Mouse (Mus musculus): ENCODE measurements around the gene Eif4b. TPM values are rescaled to one million over a fixed set of nuclear protein-coding genes. Genes with fewer than 3 reads are reported as not detected.
"Not testable (repeated sequence)": the region's sequence is repeated elsewhere in the genome, so short reads cannot be mapped to it uniquely, and the experiment has no call there.

Eif4b gene
- polyA plus RNA-seq, 1 experiment from 2014 or later, result 32.2 TPM

DNA sequence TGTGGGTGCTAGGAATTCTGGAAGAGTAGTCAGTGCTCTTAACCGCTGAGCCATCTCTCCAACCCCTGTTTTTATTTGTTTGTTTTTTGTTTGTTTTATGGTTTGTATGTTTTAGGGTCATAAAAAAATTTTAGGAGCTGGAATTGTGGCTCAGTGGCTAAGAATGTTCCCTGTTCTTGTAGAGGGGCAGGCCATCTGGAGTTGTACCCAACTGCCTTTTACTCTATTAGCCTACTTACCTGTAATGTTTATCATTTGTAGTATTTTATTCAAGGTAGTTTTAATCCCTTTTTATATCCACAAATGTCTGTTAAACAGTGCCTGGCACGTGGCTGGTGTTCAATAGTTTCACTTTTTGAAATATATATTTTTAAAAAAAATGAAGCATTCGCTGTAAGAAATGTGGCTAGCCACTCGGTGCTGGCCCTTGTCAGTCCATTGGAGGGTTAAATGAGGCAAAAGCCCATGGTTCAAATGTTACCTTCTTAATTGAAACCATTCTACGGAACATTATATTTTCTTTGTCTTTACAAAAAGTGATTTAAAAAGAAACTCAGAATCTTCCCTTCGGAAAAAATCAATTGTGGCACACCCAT is 512 bp upstream of the Eif4b start:
- no peaks in the 10 kb centered on the region for H3K9me3 ChIP-seq (ENCODE audit: low read length)
- peak overlapping the region; percentile 89 for H3K4me2 ChIP-seq (ENCODE audit: low read depth, low read length)
- peaks cover 15% of the 10 kb centered on the region for H3K4me1 ChIP-seq (ENCODE audit: insufficient read depth)
- no peak for TF ChIP-seq EP300 (IDR thresholded peaks at IDR 0.05; ENCODE audit: low read depth)
- no peak for TF ChIP-seq CTCF (IDR thresholded peaks at IDR 0.05; ENCODE audit: low read depth)
- peak overlapping the region; percentile 98 for H3K4me3 ChIP-seq (ENCODE audit: low read depth, low read length)
- DNase-seq (no peak), ATAC-seq (0 out of 2 replicates have a peak, but pooled peaks have one; percentile 0)
- H3K36me3 ChIP-seq (replicated peaks; ENCODE audit: insufficient read depth, low read length), result no peaks in the 10 kb centered on the region
- WGBS (ENCODE audit: insufficient replicate concordance), result 13% methylated on average over 6 of the region's 6 CpGs
- no peaks in the 10 kb centered on the region for H3K27me3 ChIP-seq (ENCODE audit: insufficient read depth, low read length)
- no peak overlapping the region; the same call in 1 of the 2 replicates for H3K9ac ChIP-seq (replicated peaks)
- H3K27ac ChIP-seq (ENCODE audit: low read depth), result peak overlapping the region; percentile 3; the same call in 1 of the 2 replicates

DNA sequence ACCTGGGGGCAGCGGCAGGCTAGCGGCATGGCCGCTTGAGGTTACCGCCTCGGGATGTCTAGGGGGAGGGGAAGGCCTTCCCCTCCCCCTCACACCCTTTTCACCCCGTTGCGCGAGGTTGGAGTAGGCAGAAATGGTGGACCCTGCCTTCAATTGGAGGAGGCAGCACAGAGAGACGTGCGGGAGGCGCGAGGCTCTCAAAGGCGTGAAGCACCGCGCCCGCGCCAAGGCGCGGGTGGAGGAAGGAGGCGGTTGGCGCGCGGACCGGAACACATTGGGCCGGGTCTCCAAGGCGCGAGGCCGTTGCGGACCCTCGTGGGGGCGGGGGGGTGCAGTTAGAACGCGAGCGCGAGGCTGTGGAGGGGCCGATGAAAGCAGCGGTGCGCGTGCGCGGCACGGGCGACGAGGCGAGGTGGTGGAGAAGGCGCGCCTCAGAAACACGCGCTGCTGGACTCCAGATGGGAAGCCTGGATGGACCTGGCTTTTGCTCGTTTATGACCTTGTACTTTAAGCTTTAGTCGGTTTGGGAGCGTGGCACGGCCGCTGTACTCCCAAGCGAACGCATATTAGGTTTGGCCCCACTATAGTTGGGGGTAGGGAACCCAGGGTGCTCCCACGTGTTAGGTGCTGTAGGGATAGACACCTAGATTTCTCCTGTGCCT is 628 bp downstream of the Eif4b start:
- peak overlapping the region; percentile 89 for H3K4me2 ChIP-seq (ENCODE audit: low read depth, low read length)
- TF ChIP-seq EP300 (IDR thresholded peaks at IDR 0.05; ENCODE audit: low read depth), result no peak
- TF ChIP-seq CTCF (IDR thresholded peaks at IDR 0.05; ENCODE audit: low read depth), result no peak
- H3K27me3 ChIP-seq (ENCODE audit: insufficient read depth, low read length), result no peaks in the 10 kb centered on the region
- 3% methylated on average over 55 of the region's 57 CpGs for WGBS (ENCODE audit: insufficient replicate concordance)
- H3K9ac ChIP-seq (replicated peaks), result peak overlapping the region; percentile 96
- H3K9me3 ChIP-seq (ENCODE audit: low read length), result no peaks in the 10 kb centered on the region
- peaks cover 2% of the 10 kb centered on the region; the same call in 1 of the 2 replicates for H3K36me3 ChIP-seq (replicated peaks; ENCODE audit: insufficient read depth, low read length)
- peak overlapping the region; percentile 98 for H3K27ac ChIP-seq (ENCODE audit: low read depth)
- H3K4me1 ChIP-seq (ENCODE audit: insufficient read depth), result peaks cover 22% of the 10 kb centered on the region
- ATAC-seq (peak; percentile 59), DNase-seq (peak; percentile 77)
- peak overlapping the region; percentile 98 for H3K4me3 ChIP-seq (ENCODE audit: low read depth, low read length)

DNA sequence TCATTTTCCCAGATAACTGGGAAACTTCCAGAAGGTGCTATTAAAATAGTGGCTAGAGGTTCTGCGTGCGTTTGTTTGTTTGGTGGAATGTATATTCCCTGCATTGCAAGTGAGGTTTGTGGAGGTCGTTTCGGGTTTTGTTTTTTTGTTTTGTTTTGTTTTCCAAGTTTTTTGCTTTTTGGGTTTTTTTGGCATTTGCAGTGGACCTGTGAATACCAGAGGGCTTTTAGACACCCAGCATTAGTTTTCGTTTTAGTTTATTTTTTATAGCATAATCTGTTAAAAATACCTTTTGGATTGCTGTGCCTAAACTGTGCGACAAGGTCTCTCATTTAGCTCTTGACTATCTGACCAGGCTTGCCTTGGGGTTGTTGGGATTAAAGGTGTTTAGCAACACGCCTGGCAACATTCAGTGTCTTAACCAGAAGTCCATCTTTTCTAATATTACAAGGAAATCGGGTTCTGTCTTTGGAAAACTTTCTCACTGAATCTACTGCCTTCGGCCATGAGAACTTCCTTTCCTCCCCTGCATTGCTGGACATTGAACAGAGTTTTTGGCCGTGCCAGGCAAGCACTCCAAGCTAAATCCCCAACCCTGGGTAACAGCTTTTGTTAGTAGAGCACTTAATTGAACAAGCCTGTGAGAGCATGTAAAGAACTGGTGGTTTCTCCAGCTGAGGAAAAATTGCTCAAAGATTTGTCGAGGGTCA is 1.5 kb downstream of the Eif4b start:
- peaks cover 3% of the 10 kb centered on the region; the same call in 1 of the 2 replicates for H3K36me3 ChIP-seq (replicated peaks; ENCODE audit: insufficient read depth, low read length)
- peak overlapping the region; percentile 89 for H3K4me2 ChIP-seq (ENCODE audit: low read depth, low read length)
- peaks cover 25% of the 10 kb centered on the region for H3K4me1 ChIP-seq (ENCODE audit: insufficient read depth)
- H3K4me3 ChIP-seq (ENCODE audit: low read depth, low read length), result peak overlapping the region; percentile 98
- H3K27ac ChIP-seq (ENCODE audit: low read depth), result peak overlapping the region; percentile 98; the same call in 1 of the 2 replicates
- H3K9ac ChIP-seq (replicated peaks), result peak overlapping the region; percentile 96
- ATAC-seq (no peak), DNase-seq (no peak)
- no peak for TF ChIP-seq CTCF (IDR thresholded peaks at IDR 0.05; ENCODE audit: low read depth)
- no peak for TF ChIP-seq EP300 (IDR thresholded peaks at IDR 0.05; ENCODE audit: low read depth)
- 2% methylated on average over 11 of the region's 11 CpGs for WGBS (ENCODE audit: insufficient replicate concordance)
- no peaks in the 10 kb centered on the region for H3K9me3 ChIP-seq (ENCODE audit: low read length)
- H3K27me3 ChIP-seq (ENCODE audit: insufficient read depth, low read length), result no peaks in the 10 kb centered on the region

DNA sequence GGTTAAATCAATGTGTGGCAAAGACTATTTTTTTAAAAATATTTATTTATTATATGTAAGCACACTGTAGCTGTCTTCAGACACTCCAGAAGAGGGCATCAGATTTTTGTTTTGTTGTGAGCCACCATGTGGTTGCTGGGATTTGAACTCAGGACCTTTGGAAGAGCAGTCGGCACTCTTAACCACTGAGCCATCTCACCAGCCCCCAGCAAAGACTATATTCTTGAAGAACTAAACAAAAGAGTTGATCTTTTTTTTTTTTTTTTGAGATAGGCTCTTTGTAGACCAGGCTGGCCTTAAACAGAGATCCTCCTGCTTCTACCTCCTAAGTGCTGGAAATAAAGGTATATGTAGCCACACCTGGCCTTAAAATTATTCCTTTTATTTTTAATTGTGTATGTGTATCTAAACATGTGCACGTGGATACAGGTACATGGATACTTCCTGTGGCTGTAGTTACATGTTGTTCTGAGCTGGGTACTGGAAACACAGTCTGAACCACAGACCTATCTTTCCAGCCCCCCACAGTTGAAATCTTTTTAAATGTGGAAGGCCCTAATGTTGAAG is 3.6 kb downstream of the Eif4b start:
- DNase-seq (no peak), ATAC-seq (no peak)
- no peak overlapping the region for H3K27ac ChIP-seq (ENCODE audit: low read depth)
- no peaks in the 10 kb centered on the region for H3K27me3 ChIP-seq (ENCODE audit: insufficient read depth, low read length)
- WGBS (ENCODE audit: insufficient replicate concordance), result 68% methylated on average over 2 of the region's 2 CpGs
- no peak overlapping the region for H3K9ac ChIP-seq (replicated peaks)
- TF ChIP-seq EP300 (IDR thresholded peaks at IDR 0.05; ENCODE audit: low read depth) (no peak), CTCF (IDR thresholded peaks at IDR 0.05; ENCODE audit: low read depth) (no peak)
- H3K4me3 ChIP-seq (ENCODE audit: low read depth, low read length), result no peak overlapping the region
- H3K4me1 ChIP-seq (ENCODE audit: insufficient read depth), result peaks cover 28% of the 10 kb centered on the region
- H3K9me3 ChIP-seq (ENCODE audit: low read length), result no peaks in the 10 kb centered on the region
- H3K36me3 ChIP-seq (replicated peaks; ENCODE audit: insufficient read depth, low read length), result peaks cover 7% of the 10 kb centered on the region
- H3K4me2 ChIP-seq (ENCODE audit: low read depth, low read length), result no peak overlapping the region

DNA sequence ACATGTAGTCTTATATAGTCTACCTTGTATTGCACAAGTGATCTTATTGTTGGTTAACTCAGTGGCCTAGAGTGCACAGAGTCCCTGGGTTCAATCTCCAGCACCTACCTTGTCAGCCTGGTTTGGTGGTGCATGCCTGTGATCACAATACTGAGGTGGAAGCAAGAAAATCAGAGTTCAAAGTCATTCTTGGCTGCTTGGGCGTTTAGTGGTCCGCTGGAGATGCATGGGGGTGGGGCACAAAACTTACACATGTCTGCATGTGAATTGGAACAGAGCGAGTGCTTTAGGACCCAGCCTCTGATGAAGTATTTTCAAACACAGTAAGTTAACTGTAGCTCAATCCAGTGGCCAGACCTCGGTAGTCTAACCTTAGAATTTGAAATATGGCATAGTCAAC is 5.6 kb downstream of the Eif4b start:
- TF ChIP-seq EP300 (IDR thresholded peaks at IDR 0.05; ENCODE audit: low read depth) (no peak), CTCF (IDR thresholded peaks at IDR 0.05; ENCODE audit: low read depth) (no peak)
- H3K4me2 ChIP-seq (ENCODE audit: low read depth, low read length), result no peak overlapping the region
- DNase-seq (no peak), ATAC-seq (no peak)
- H3K4me1 ChIP-seq (ENCODE audit: insufficient read depth), result peaks cover 23% of the 10 kb centered on the region
- peaks cover 26% of the 10 kb centered on the region for H3K36me3 ChIP-seq (replicated peaks; ENCODE audit: insufficient read depth, low read length)
- H3K9me3 ChIP-seq (ENCODE audit: low read length), result no peaks in the 10 kb centered on the region
- H3K9ac ChIP-seq (replicated peaks), result no peak overlapping the region
- WGBS (ENCODE audit: insufficient replicate concordance), result 65% methylated on average over 4 of the region's 4 CpGs
- no peak overlapping the region for H3K4me3 ChIP-seq (ENCODE audit: low read depth, low read length)
- H3K27ac ChIP-seq (ENCODE audit: low read depth), result no peak overlapping the region
- no peaks in the 10 kb centered on the region for H3K27me3 ChIP-seq (ENCODE audit: insufficient read depth, low read length)

DNA sequence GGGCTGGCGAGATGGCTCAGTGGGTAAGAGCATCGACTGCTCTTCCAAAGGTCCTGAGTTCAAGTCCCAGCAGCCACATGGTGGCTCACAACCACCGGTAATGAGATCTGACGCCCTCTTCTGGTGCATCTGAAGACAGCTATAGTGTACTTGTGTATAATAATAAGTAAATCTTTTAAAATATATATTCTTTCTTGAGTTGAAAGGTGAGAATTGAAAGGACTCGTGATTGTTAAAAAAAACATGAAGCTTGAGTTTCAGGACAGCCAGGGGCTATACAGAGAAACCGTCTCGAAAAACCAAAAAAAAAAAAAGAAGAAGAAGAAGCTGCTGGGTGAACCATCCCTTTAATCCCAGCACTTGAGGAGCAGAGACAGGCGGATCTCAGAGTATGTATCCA is 6.4 kb downstream of the Eif4b start:
- H3K27me3 ChIP-seq (ENCODE audit: insufficient read depth, low read length); H3K9me3 ChIP-seq (ENCODE audit: low read length); H3K4me2 ChIP-seq (ENCODE audit: low read depth, low read length); H3K4me3 ChIP-seq (ENCODE audit: low read depth, low read length); ATAC-seq; H3K27ac ChIP-seq (ENCODE audit: low read depth); DNase-seq; H3K9ac ChIP-seq (replicated peaks): not testable (repeated sequence)
- peaks cover 23% of the 10 kb centered on the region for H3K4me1 ChIP-seq (ENCODE audit: insufficient read depth)
- 70% methylated on average over 8 of the region's 8 CpGs for WGBS (ENCODE audit: insufficient replicate concordance)
- peaks cover 33% of the 10 kb centered on the region for H3K36me3 ChIP-seq (replicated peaks; ENCODE audit: insufficient read depth, low read length)

Data from liver, postnatal 0 days (tissue).